Mouse (Mus musculus): ENCODE results near the gene Zfp868. TPM values are rescaled to one million over a fixed set of nuclear protein-coding genes. Genes with fewer than 3 reads are reported as not detected.

Gene Zfp868
- polyA plus RNA-seq, 1 experiment from 2014 or later: 32.2 TPM

Other genes with a start within 250 kb of the Zfp868 start
- not detected in 2 replicates for gene Gm9495, start 172.0 kb downstream of the Zfp868 start, polyA plus RNA-seq (2016; fragmentation: Nextera tagmentation; extraction: Ambion mirVana)
- not detected in 2 replicates for gene Gm7697, start 102.6 kb downstream of the Zfp868 start, polyA plus RNA-seq (2016; fragmentation: Nextera tagmentation; extraction: Ambion mirVana)
- gene Zfp964, start 28.9 kb upstream of the Zfp868 start, polyA plus RNA-seq (2016; fragmentation: Nextera tagmentation; extraction: Ambion mirVana): 2.1 and 2.2 TPM in 2 replicates
- 33.1 and 33.7 TPM in 2 replicates for gene Zfp869, start 85.2 kb upstream of the Zfp868 start, polyA plus RNA-seq (2016; fragmentation: Nextera tagmentation; extraction: Ambion mirVana)
- gene Zfp963, start 124.4 kb upstream of the Zfp868 start, polyA plus RNA-seq (2016; fragmentation: Nextera tagmentation; extraction: Ambion mirVana): 5.6 and 6.3 TPM in 2 replicates
- 1.2 TPM in 1 of 2 replicates, not detected in the other for gene Gm20422, start 149.3 kb upstream of the Zfp868 start, polyA plus RNA-seq (2016; fragmentation: Nextera tagmentation; extraction: Ambion mirVana)
- gene Atp13a1, start 165.6 kb upstream of the Zfp868 start, polyA plus RNA-seq (2016; fragmentation: Nextera tagmentation; extraction: Ambion mirVana): 59.8 and 65.8 TPM in 2 replicates
- 33.3 and 34.7 TPM in 2 replicates for gene Zfp866, start 165.6 kb upstream of the Zfp868 start, polyA plus RNA-seq (2016; fragmentation: Nextera tagmentation; extraction: Ambion mirVana)
- 9.6 and 10.6 TPM in 2 replicates for gene Gmip, start 183.1 kb upstream of the Zfp868 start, polyA plus RNA-seq (2016; fragmentation: Nextera tagmentation; extraction: Ambion mirVana)
- 1.0 and 1.1 TPM in 2 replicates for gene Lpar2, start 196.9 kb upstream of the Zfp868 start, polyA plus RNA-seq (2016; fragmentation: Nextera tagmentation; extraction: Ambion mirVana)
- gene Pbx4, start 206.9 kb upstream of the Zfp868 start, polyA plus RNA-seq (2016; fragmentation: Nextera tagmentation; extraction: Ambion mirVana): 17.1 and 18.0 TPM in 2 replicates

Data from embryonic facial prominence, embryonic 10.5 days (tissue).